Mouse (Mus musculus) kidney, postnatal 0 days (tissue): ENCODE measurements around the gene Dysf. TPM values are rescaled to one million over a fixed set of nuclear protein-coding genes. Genes with fewer than 3 reads are reported as not detected.

Source experiments
- ATAC-seq: fragments of 200-750 bp; cut with Nextera tagmentation; replicated peaks from 2 replicates; pipeline ENCODE4 v1.8.0; 2017; ENCODE audit warnings: low read depth, moderate number of reproducible peaks, moderate TSS enrichment, moderate library complexity; ENCODE audit not compliant: low FRiP score
- DNase-seq: peaks from one replicate; pipeline ENCODE4 v3.0.0-alpha.2; 2016; ENCODE audit warnings: low spot score
- H3K27ac ChIP-seq: fragments of 300-500 bp; sonication (generic); 2 replicates; pipeline ENCODE4 v1.5.1; 2014; ENCODE audit warnings: mild to moderate bottlenecking
- H3K27me3 ChIP-seq: fragments of 300-500 bp; sonication (generic); 2 replicates; pipeline ENCODE4 v1.6.1; 2014; ENCODE audit warnings: low read length, mixed read lengths; ENCODE audit not compliant: insufficient read depth
- H3K36me3 ChIP-seq: fragments of 300-500 bp; sonication (generic); 2 replicates; pipeline ENCODE4 v1.6.1; 2014; ENCODE audit warnings: low read length, mixed read lengths; ENCODE audit not compliant: insufficient read depth
- H3K4me1 ChIP-seq: fragments of 300-500 bp; sonication (generic); replicated peaks from 2 replicates; pipeline ENCODE4 v1.6.1; 2014; ENCODE audit warnings: antibody characterized with exemption, low read length, mixed read lengths; ENCODE audit not compliant: insufficient read depth
- H3K4me2 ChIP-seq: fragments of 300-500 bp; sonication (generic); 2 replicates; pipeline ENCODE4 v1.6.1; 2014; ENCODE audit warnings: mild to moderate bottlenecking, low read length, moderate library complexity, mixed read lengths
- H3K4me3 ChIP-seq: fragments of 300-500 bp; sonication (generic); replicated peaks from 2 replicates; pipeline ENCODE4 v1.5.1; 2014; ENCODE audit warnings: low read depth, low read length
- H3K9ac ChIP-seq: fragments of 300-500 bp; sonication (generic); 2 replicates; pipeline ENCODE4 v1.6.1; 2014; ENCODE audit warnings: low read depth, low read length
- H3K9me3 ChIP-seq: fragments of 300-500 bp; sonication (generic); replicated peaks from 2 replicates; pipeline ENCODE4 v1.6.1; 2016; ENCODE audit warnings: low read length, inconsistent platforms, mixed read lengths
- CTCF ChIP-seq: IDR thresholded peaks from 2 replicates; pipeline ENCODE4 v1.5.1; 2016; ENCODE audit warnings: antibody characterized with exemption, low read depth, mild to moderate bottlenecking, moderate library complexity
- WGBS: fragments of 180-500 bp; shearing (Covaris S2); extraction: QIAGEN DNeasy Blood & Tissue Kit; methylation state at CpG from one replicate; pipeline ENCODE4 v1.1.7; 2014; 5-methylcytosine and 5-hydroxymethylcytosine counted together
- polyA plus RNA-seq: library from polyadenylated mRNA; unstranded; fragments of >200 nt; fragmentation: Nextera tagmentation; extraction: Ambion mirVana; gene quantifications from 2 replicates; pipeline ENCODE4 v1.2.1, GENCODE M21; 2015

Dysf gene
- polyA plus RNA-seq, 1 experiment from 2014 or later: 12.0 TPM

DNA sequence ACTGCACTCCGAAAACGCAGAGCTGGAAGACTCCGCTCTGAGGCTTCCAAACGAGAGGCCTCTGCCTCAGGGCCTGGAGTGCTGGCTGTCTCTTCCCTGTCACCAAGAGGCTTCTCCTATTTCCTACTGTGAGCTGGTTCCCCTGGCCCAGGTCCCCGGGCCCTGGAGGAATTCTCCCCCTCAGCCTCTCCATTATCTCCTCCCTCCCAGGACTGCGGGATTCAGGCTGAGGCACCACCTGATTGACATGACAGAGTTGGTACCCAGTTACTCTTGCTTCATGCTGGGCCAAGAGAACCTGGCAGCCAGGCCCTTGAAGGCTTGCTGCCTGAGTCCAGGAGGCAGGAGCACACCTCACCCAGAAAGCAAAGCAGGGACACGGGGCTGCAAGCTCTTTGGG lies 203.1 kb downstream of the Dysf start:
- no peaks in the 10 kb centered on the region for H3K36me3 ChIP-seq
- no peak overlapping the region for H3K4me2 ChIP-seq
- 63% methylated on average over 7 of the region's 7 CpGs for WGBS
- no peak for ATAC-seq
- TF ChIP-seq CTCF: no peak
- DNase-seq: no peak
- H3K27me3 ChIP-seq: no peaks in the 10 kb centered on the region
- no peaks in the 10 kb centered on the region for H3K4me1 ChIP-seq
- H3K27ac ChIP-seq: no peak overlapping the region
- H3K9me3 ChIP-seq: no peaks in the 10 kb centered on the region
- no peak overlapping the region for H3K4me3 ChIP-seq
- H3K9ac ChIP-seq: no peak overlapping the region

- no peak for TF ChIP-seq CTCF
- Histone ChIP-seq H3K4me1 (no peaks in the 10 kb centered on the region), H3K27me3 (no peaks in the 10 kb centered on the region), H3K9me3 (no peaks in the 10 kb centered on the region), H3K4me2 (no peak overlapping the region), H3K27ac (no peak overlapping the region), H3K9ac (no peak overlapping the region), H3K36me3 (no peaks in the 10 kb centered on the region), H3K4me3 (no peak overlapping the region)
- 39% methylated on average over 3 of the region's 3 CpGs for WGBS
- no peak for ATAC-seq
- no peak for DNase-seq
Observed at GRCm38 (mm10) chr6:84213101-84213500, 204.7 kb downstream of the Dysf start.

GRCm38 (mm10) chr6:84217216-84217933 lies 209.0 kb downstream of the Dysf start:
- TF ChIP-seq CTCF: no peak
- Histone ChIP-seq H3K9me3 (no peaks in the 10 kb centered on the region), H3K4me1 (no peaks in the 10 kb centered on the region), H3K36me3 (no peaks in the 10 kb centered on the region), H3K27me3 (no peaks in the 10 kb centered on the region), H3K4me2 (no peak overlapping the region), H3K27ac (no peak overlapping the region), H3K9ac (no peak overlapping the region), H3K4me3 (no peak overlapping the region)
- ATAC-seq (no peak), DNase-seq (no peak)
- 89% methylated on average over 1 of the region's 1 CpGs for WGBS

DNA sequence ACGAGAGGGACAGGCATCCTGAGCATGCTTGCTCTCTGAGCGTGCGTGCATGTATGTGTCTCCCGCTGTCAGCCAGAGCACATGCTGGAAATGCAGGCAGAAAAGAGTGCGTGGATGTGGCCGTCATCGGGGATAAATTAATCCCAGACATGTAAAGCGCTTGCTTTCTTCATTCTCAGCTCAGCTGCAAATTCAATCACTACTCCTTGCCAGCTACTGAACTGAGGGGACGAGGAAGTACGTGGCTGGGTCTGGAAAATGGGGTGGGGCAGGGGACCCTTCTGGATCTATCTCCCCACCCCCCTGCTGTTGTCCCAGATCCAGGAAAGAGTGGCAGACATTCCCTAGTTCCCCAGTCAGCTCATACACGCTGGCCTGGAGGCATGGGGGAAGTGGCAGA lies 210.7 kb downstream of the Dysf start:
- no peaks in the 10 kb centered on the region for H3K27me3 ChIP-seq
- H3K4me3 ChIP-seq: no peak overlapping the region
- 76% methylated on average over 11 of the region's 11 CpGs for WGBS
- ATAC-seq (no peak), DNase-seq (no peak)
- no peaks in the 10 kb centered on the region for H3K9me3 ChIP-seq
- H3K36me3 ChIP-seq: no peaks in the 10 kb centered on the region
- no peak overlapping the region for H3K4me2 ChIP-seq
- H3K9ac ChIP-seq: no peak overlapping the region
- TF ChIP-seq CTCF: no peak
- H3K4me1 ChIP-seq: no peaks in the 10 kb centered on the region
- H3K27ac ChIP-seq: no peak overlapping the region

GRCm38 (mm10) chr6:84224861-84225260 lies 216.5 kb downstream of the Dysf start:
- no peak overlapping the region for H3K4me2 ChIP-seq
- no peak for TF ChIP-seq CTCF
- H3K27ac ChIP-seq: no peak overlapping the region
- no peaks in the 10 kb centered on the region for H3K36me3 ChIP-seq
- no peak overlapping the region for H3K9ac ChIP-seq
- no peak for ATAC-seq
- H3K27me3 ChIP-seq: no peaks in the 10 kb centered on the region
- H3K4me1 ChIP-seq: peaks cover 4% of the 10 kb centered on the region; the same call in 1 of the 2 replicates
- WGBS: 23% methylated on average over 4 of the region's 4 CpGs
- no peak overlapping the region for H3K4me3 ChIP-seq
- no peaks in the 10 kb centered on the region for H3K9me3 ChIP-seq
- DNase-seq: no peak

GRCm38 (mm10) chr6:84225587-84225986 lies 217.2 kb downstream of the Dysf start:
- WGBS: 73% methylated on average over 6 of the region's 6 CpGs
- H3K9ac ChIP-seq: no peak overlapping the region
- H3K4me1 ChIP-seq: peaks cover 4% of the 10 kb centered on the region; the same call in 1 of the 2 replicates
- H3K27me3 ChIP-seq: no peaks in the 10 kb centered on the region
- no peak overlapping the region for H3K4me3 ChIP-seq
- no peak overlapping the region for H3K4me2 ChIP-seq
- no peak for ATAC-seq
- no peak overlapping the region for H3K27ac ChIP-seq
- no peak for DNase-seq
- no peaks in the 10 kb centered on the region for H3K36me3 ChIP-seq
- no peaks in the 10 kb centered on the region for H3K9me3 ChIP-seq
- TF ChIP-seq CTCF: no peak

DNA sequence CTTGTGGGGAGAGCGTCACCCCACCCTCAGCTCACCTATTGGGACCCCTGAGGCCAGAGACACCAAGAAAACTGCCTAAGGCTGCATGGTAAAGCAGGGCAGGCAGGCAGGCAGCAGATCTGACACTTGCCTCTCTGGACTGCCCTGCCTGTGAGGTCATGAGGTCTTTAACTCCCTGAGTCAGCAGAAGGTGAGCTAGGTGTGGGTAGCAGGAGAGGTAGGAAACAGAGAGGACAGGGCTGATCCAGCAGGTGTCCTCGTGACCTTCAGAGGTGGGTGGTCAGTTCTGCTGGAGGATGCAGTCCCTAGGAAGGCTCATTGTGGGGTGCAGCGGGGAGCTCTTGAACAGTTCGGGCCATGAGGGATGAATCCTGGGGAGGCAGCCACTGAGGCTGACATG lies 219.8 kb downstream of the Dysf start:
- no peak for ATAC-seq
- Histone ChIP-seq H3K27me3 (no peaks in the 10 kb centered on the region), H3K36me3 (no peaks in the 10 kb centered on the region), H3K4me1 (peaks cover 4% of the 10 kb centered on the region; the same call in 1 of the 2 replicates), H3K4me2 (no peak overlapping the region), H3K9me3 (no peaks in the 10 kb centered on the region), H3K27ac (no peak overlapping the region), H3K4me3 (no peak overlapping the region), H3K9ac (no peak overlapping the region)
- no peak for TF ChIP-seq CTCF
- no peak for DNase-seq
- 92% methylated on average over 4 of the region's 4 CpGs for WGBS
